In genomic region chr8:61046816-61047215, GRCm38 (mm10) we compare ENCODE assay signal across 19 mouse cellular contexts. TPM values are rescaled to one million over a fixed set of nuclear protein-coding genes. Genes with fewer than 3 reads are reported as not detected.
DNase-seq lines count a peak whose midpoint lies in the region; ATAC-seq and TF ChIP-seq lines count a peak whose summit lies in the region.
"Had no signal": no experiment of that assay in that cellular context is flagged by ENCODE, and none has a peak within 500 bp of the region (broad histone marks: within the 10 kb centered on the region; RNA-seq: fewer than 3 reads in every experiment).

No protein-coding gene starts in this region.

- no peaks in the 10 kb centered on the region for H3K4me1 ChIP-seq in limb, embryonic 14.5 days (ENCODE audit: control insufficient read depth, insufficient read depth, low read length)
- no peaks in the 10 kb centered on the region for H3K4me1 ChIP-seq in limb, embryonic 10.5 days
- no peaks in the 10 kb centered on the region for H3K4me1 ChIP-seq in lung, embryonic 14.5 days (ENCODE audit: insufficient read depth)
- H3K4me1 ChIP-seq: embryonic facial prominence, embryonic 10.5 days; embryonic facial prominence, embryonic 12.5 days; forebrain, embryonic 15.5 days had no signal

- no peak for TF ChIP-seq CTCF in lung, embryonic 14.5 days (IDR thresholded peaks at IDR 0.05; ENCODE audit: low read depth)

- no peak overlapping the region for H3K9ac ChIP-seq in limb, embryonic 14.5 days (ENCODE audit: low read depth, low read length, severe bottlenecking)
- H3K9ac ChIP-seq in lung, embryonic 14.5 days = no peak overlapping the region
- H3K9ac ChIP-seq: embryonic facial prominence, embryonic 12.5 days; forebrain, embryonic 13.5 days; forebrain, embryonic 15.5 days had no signal

- peak; percentile 39 for DNase-seq in limb, embryonic 14.5 days (ENCODE audit: low spot score)
- DNase-seq in limb, embryonic 10.5 days (ENCODE audit: low spot score) = no peak
- peak; percentile 72 for DNase-seq in lung, embryonic 14.5 days
- no peak for DNase-seq in lung, adult 18-20 months
- DNase-seq in large intestine, adult 2 months (ENCODE audit: low read depth, low spot score) = peak; percentile 36
- no peak for DNase-seq in heart, postnatal 14 days
- DNase-seq: adrenal gland, adult 8-10 months; adrenal gland, postnatal 14 days; adrenal gland, postnatal 36 days; cerebellum, adult 11-12 months; cerebellum, adult 2 months; cerebellum, adult 9-10 months; cerebellum, postnatal 25 days had no signal

- H3K27me3 ChIP-seq in limb, embryonic 14.5 days (ENCODE audit: control insufficient read depth, insufficient read depth, low read length) = no peaks in the 10 kb centered on the region
- no peaks in the 10 kb centered on the region for H3K27me3 ChIP-seq in limb, embryonic 10.5 days (ENCODE audit: low read depth, poor library complexity, severe bottlenecking)
- no peaks in the 10 kb centered on the region for H3K27me3 ChIP-seq in lung, embryonic 14.5 days (ENCODE audit: insufficient read depth, low read length)
- H3K27me3 ChIP-seq: embryonic facial prominence, embryonic 12.5 days; forebrain, embryonic 13.5 days; forebrain, embryonic 15.5 days; Patski had no signal

- H3K9me3 ChIP-seq in limb, embryonic 14.5 days (ENCODE audit: control insufficient read depth, low read length) = no peaks in the 10 kb centered on the region
- H3K9me3 ChIP-seq in limb, embryonic 10.5 days (replicated peaks) = no peaks in the 10 kb centered on the region
- H3K9me3 ChIP-seq in lung, embryonic 14.5 days (ENCODE audit: low read depth, low read length) = no peaks in the 10 kb centered on the region
- H3K9me3 ChIP-seq: embryonic facial prominence, embryonic 10.5 days; embryonic facial prominence, embryonic 12.5 days; forebrain, embryonic 13.5 days; forebrain, embryonic 15.5 days had no signal

- TF ChIP-seq POLR2A in limb, embryonic 14.5 days (IDR thresholded peaks at IDR 0.05; ENCODE audit: borderline replicate concordance, extremely low read depth, insufficient read depth, insufficient read length) = no peak

- peaks cover 2% of the 10 kb centered on the region; the same call in 1 of the 2 replicates for H3K36me3 ChIP-seq in limb, embryonic 14.5 days (ENCODE audit: control insufficient read depth, insufficient read depth, low read length)
- peaks cover 4% of the 10 kb centered on the region for H3K36me3 ChIP-seq in limb, embryonic 10.5 days
- H3K36me3 ChIP-seq in lung, embryonic 14.5 days (ENCODE audit: insufficient read depth) = peaks cover 8% of the 10 kb centered on the region; the same call in 1 of the 2 replicates
- H3K36me3 ChIP-seq: embryonic facial prominence, embryonic 12.5 days had no signal

- no peak for ATAC-seq in limb, embryonic 14.5 days (ENCODE audit: low FRiP score, low read depth)
- ATAC-seq in lung, embryonic 14.5 days (ENCODE audit: insufficient read depth) = no peak
- ATAC-seq: activated CD4-positive, CD25-positive, alpha-beta regulatory T cell, adult 4 months; forebrain, embryonic 13.5 days; forebrain, embryonic 15.5 days; Patski had no signal

- intact Hi-C loops in heart, postnatal 14 days (cut with DNase I) = no loop called here

- no peak overlapping the region for H3K4me2 ChIP-seq in limb, embryonic 14.5 days (replicated peaks; ENCODE audit: low read depth, low read length, severe bottlenecking)
- H3K4me2 ChIP-seq in lung, embryonic 14.5 days = no peak overlapping the region
- H3K4me2 ChIP-seq: embryonic facial prominence, embryonic 12.5 days; forebrain, embryonic 13.5 days; forebrain, embryonic 15.5 days had no signal

- H3K4me3 ChIP-seq in limb, embryonic 14.5 days (replicated peaks; ENCODE audit: low read length) = no peak overlapping the region
- no peak overlapping the region for H3K4me3 ChIP-seq in limb, embryonic 10.5 days
- H3K4me3 ChIP-seq in lung, embryonic 14.5 days (ENCODE audit: low read depth, low read length) = no peak overlapping the region
- H3K4me3 ChIP-seq: embryonic facial prominence, embryonic 10.5 days; embryonic facial prominence, embryonic 12.5 days; forebrain, embryonic 13.5 days; forebrain, embryonic 15.5 days had no signal

- H3K27ac ChIP-seq in limb, embryonic 14.5 days (replicated peaks; ENCODE audit: low read depth, low read length) = no peak overlapping the region
- H3K27ac ChIP-seq in limb, embryonic 10.5 days = no peak overlapping the region
- H3K27ac ChIP-seq in lung, embryonic 14.5 days (ENCODE audit: low read depth) = no peak overlapping the region
- H3K27ac ChIP-seq: embryonic facial prominence, embryonic 10.5 days; embryonic facial prominence, embryonic 12.5 days; forebrain, embryonic 13.5 days; forebrain, embryonic 15.5 days had no signal

- 76% methylated on average over 1 of the region's 1 CpGs for WGBS in limb, embryonic 14.5 days
- 96% methylated on average over 1 of the region's 1 CpGs for WGBS in limb, embryonic 10.5 days
- WGBS in lung, embryonic 14.5 days = 52% methylated on average over 1 of the region's 1 CpGs
- WGBS in large intestine, adult 2 months = 88% methylated on average over 1 of the region's 1 CpGs

RNA-seq across cellular contexts. Expression of gene Nek1, which starts 53.8 kb away (rescaled TPM):
- 8.6 and 10.8 TPM in 2 replicates for polyA plus RNA-seq in limb, embryonic 14.5 days (2012; rRNA removed)
- 21.9 and 23.0 TPM in 2 replicates for polyA plus RNA-seq in limb, embryonic 14.5 days (2014; fragmentation: Nextera tagmentation; extraction: Ambion mirVana)
- polyA plus RNA-seq in limb, embryonic 10.5 days (2016; fragmentation: Nextera tagmentation; extraction: Ambion mirVana) = 14.7 and 18.3 TPM in 2 replicates
- 19.9 and 20.7 TPM in 2 replicates for polyA plus RNA-seq in lung, embryonic 14.5 days (2014; fragmentation: Nextera tagmentation; extraction: Ambion mirVana)
- 1.1 and 2.2 TPM in 2 replicates for polyA plus RNA-seq in large intestine, adult 2 months (2012; rRNA removed)
- total RNA-seq in heart, postnatal 14 days (2021) = 1 to 10 TPM; 7.8 to 7.9 TPM

Comparison
In these comparisons a context has a peak if more than half of its experiments do, and no peak if none do; other contexts are left out.
1. DNase-seq: peak in limb, embryonic 14.5 days (single experiment), lung, embryonic 14.5 days (single experiment) and large intestine, adult 2 months (single experiment); none in limb, embryonic 10.5 days (single experiment), lung, adult 18-20 months (0 of 2) and heart, postnatal 14 days (0 of 2).